Mouse (Mus musculus): Measurements from ENCODE around the gene Ifi202b. TPM values are rescaled to one million over a fixed set of nuclear protein-coding genes. Genes with fewer than 3 reads are reported as not detected.

Gene Ifi202b
- polyA plus RNA-seq, 1 experiment from 2014 or later = not detected

Other genes starting within 250 kb of the Ifi202b start
- gene Ifi207, start 241.0 kb downstream of the Ifi202b start, polyA plus RNA-seq (2015; fragmentation: Nextera tagmentation; extraction: Ambion mirVana) = 0.97 and 1.1 TPM in 2 replicates
- gene Ifi204, start 215.8 kb downstream of the Ifi202b start, polyA plus RNA-seq (2015; fragmentation: Nextera tagmentation; extraction: Ambion mirVana) = 2.3 and 2.6 TPM in 2 replicates
- gene Ifi211, start 69.7 kb downstream of the Ifi202b start, polyA plus RNA-seq (2015; fragmentation: Nextera tagmentation; extraction: Ambion mirVana) = 1.4 and 1.9 TPM in 2 replicates
- gene Mndal, start 40.3 kb downstream of the Ifi202b start, polyA plus RNA-seq (2015; fragmentation: Nextera tagmentation; extraction: Ambion mirVana) = 13.5 and 15.9 TPM in 2 replicates
- gene Ifi203, start 40.1 kb downstream of the Ifi202b start, polyA plus RNA-seq (2015; fragmentation: Nextera tagmentation; extraction: Ambion mirVana) = 7.7 TPM in 2 replicates
- gene Ifi205, start 49.1 kb upstream of the Ifi202b start, polyA plus RNA-seq (2015; fragmentation: Nextera tagmentation; extraction: Ambion mirVana) = 0.24 and 0.48 TPM in 2 replicates
- gene Olfr433, start 58.0 kb upstream of the Ifi202b start, polyA plus RNA-seq (2015; fragmentation: Nextera tagmentation; extraction: Ambion mirVana) = not detected in 2 replicates
- not detected in 2 replicates for gene Olfr432, start 66.5 kb upstream of the Ifi202b start, polyA plus RNA-seq (2015; fragmentation: Nextera tagmentation; extraction: Ambion mirVana)
- not detected in 2 replicates for gene Olfr430, start 83.9 kb upstream of the Ifi202b start, polyA plus RNA-seq (2015; fragmentation: Nextera tagmentation; extraction: Ambion mirVana)
- not detected in 2 replicates for gene Olfr429, start 101.6 kb upstream of the Ifi202b start, polyA plus RNA-seq (2015; fragmentation: Nextera tagmentation; extraction: Ambion mirVana)
- gene Olfr427, start 114.1 kb upstream of the Ifi202b start, polyA plus RNA-seq (2015; fragmentation: Nextera tagmentation; extraction: Ambion mirVana) = not detected in 2 replicates
- gene Olfr231, start 138.4 kb upstream of the Ifi202b start, polyA plus RNA-seq (2015; fragmentation: Nextera tagmentation; extraction: Ambion mirVana) = not detected in 2 replicates
- not detected in 2 replicates for gene Olfr424, start 148.8 kb upstream of the Ifi202b start, polyA plus RNA-seq (2015; fragmentation: Nextera tagmentation; extraction: Ambion mirVana)
- gene Olfr420, start 172.9 kb upstream of the Ifi202b start, polyA plus RNA-seq (2015; fragmentation: Nextera tagmentation; extraction: Ambion mirVana) = not detected in 2 replicates
- gene Spta1, start 190.0 kb upstream of the Ifi202b start, polyA plus RNA-seq (2015; fragmentation: Nextera tagmentation; extraction: Ambion mirVana) = 0.08 and 0.12 TPM in 2 replicates

Data from kidney, postnatal 0 days (tissue).